Mouse (Mus musculus): Measurements from ENCODE around the gene Nmt2.

DNA sequence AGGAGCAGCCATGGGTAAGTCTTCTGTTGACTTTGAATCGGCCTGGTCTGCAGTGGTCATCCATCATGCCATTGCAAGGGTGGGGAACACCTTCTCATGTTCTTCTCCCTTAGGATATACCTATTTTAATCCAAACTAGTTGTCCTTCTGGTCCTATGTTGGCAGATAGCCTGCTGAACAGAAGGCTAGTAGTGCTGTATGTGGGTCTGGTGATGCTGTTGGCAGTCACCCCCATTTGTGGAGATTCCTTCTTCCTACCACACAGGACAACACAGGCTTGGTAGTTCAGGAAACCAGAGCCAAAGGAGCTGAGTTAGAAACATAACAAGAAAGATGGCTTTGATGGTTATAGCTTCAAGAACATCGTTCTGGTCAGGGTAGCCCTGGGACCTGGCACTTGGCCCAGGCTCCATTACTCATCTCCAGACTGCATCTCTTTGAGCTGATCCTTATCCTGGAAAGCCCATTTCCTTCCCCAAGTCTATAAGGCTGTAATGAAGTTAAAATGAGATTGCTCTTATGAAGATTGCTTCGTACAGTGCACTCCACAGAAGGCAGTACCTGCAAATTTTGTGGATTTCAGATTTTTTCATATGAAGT lies 21.5 kb downstream of the Nmt2 start:
- TF ChIP-seq SMC3 (IDR thresholded peaks at IDR 0.05; ENCODE audit: low read depth, low read length) (no peak), POLR2AphosphoS2 (IDR thresholded peaks at IDR 0.05; ENCODE audit: low read length) (no peak), CHD2 (IDR thresholded peaks at IDR 0.05; ENCODE audit: low read length) (no peak), ZKSCAN1 (IDR thresholded peaks at IDR 0.05; ENCODE audit: low read depth, low read length) (no peak), CTCF (IDR thresholded peaks at IDR 0.05 in 2 of 3, conservative IDR thresholded peaks at IDR 0.05 in 1 of 3; ENCODE audit: control insufficient read depth in 1 of 3, insufficient read depth in 1 of 3, low read depth in 2 of 3, low read length in 3 of 3, poor library complexity in 1 of 3, severe bottlenecking in 1 of 3) (no peak), TBP (IDR thresholded peaks at IDR 0.05; ENCODE audit: low read depth, low read length) (no peak), EP300 (IDR thresholded peaks at IDR 0.05; ENCODE audit: low read depth in 1 of 2, low read length in 2 of 2) (peak in 1 of 2 experiments; percentile 19; a peak in 1 of 4 replicates), UBTF (IDR thresholded peaks at IDR 0.05; ENCODE audit: borderline replicate concordance, insufficient read depth, low read depth, low read length) (no peak), SIN3A (IDR thresholded peaks at IDR 0.05; ENCODE audit: low read length) (no peak), GATA1 (IDR thresholded peaks at IDR 0.05; ENCODE audit: low read depth, low read length) (0 out of 2 replicates have a peak, but pooled peaks have one; percentile 17), ZC3H11A (IDR thresholded peaks at IDR 0.05; ENCODE audit: low read depth, low read length) (no peak), TCF12 (IDR thresholded peaks at IDR 0.05; ENCODE audit: low read depth, low read length) (no peak), GABPA (IDR thresholded peaks at IDR 0.05; ENCODE audit: low read depth, low read length) (no peak)

All from MEL (cell line).